Mouse (Mus musculus) ES-E14 (cell line): ENCODE measurements at regions not wholly inside any gene's neighbourhood (a gene's known extent, or its start where the extent isn't known, plus 50 kb on each side); places are given as distances from the start of the nearest gene placed in this dataset.

Experiments
- HCFC1 ChIP-seq: IDR thresholded peaks from 2 replicates; pipeline ENCODE4 v1.6.1; 2012; ENCODE audit warnings: low read length, inconsistent platforms, borderline replicate concordance; ENCODE audit not compliant: insufficient read depth
- ZC3H11A ChIP-seq: IDR thresholded peaks from 2 replicates; pipeline ENCODE4 v1.6.1; 2012; ENCODE audit warnings: low read depth, mild to moderate bottlenecking, inconsistent platforms, low read length, borderline replicate concordance
- ZNF384 ChIP-seq: IDR thresholded peaks from 2 replicates; pipeline ENCODE4 v1.6.1; 2012; ENCODE audit warnings: low read depth, low read length, inconsistent platforms

- TF ChIP-seq HCFC1 (no peak), ZNF384 (no peak), ZC3H11A (peak; percentile 60; the same call in 1 of the 2 replicates)
Measured at GRCm38 (mm10) chr5:75736318-75736717, 161.6 kb downstream of the Kit start.
